Mouse (Mus musculus): ENCODE measurements around the gene Mta1. TPM values are rescaled to one million over a fixed set of nuclear protein-coding genes. Genes with fewer than 3 reads are reported as not detected.

The Mta1 gene
- 17.5 and 22.8 TPM in 2 replicates for polyA plus RNA-seq (2012; rRNA removed)

GRCm38 (mm10) chr12:113097749-113098281 is at the start of gene Mta1:
Mta1 (plus strand) TSS chr12:113098278.

GRCm38 (mm10) chr12:113074329-113075062 is 23.6 kb upstream of the Mta1 start, which contains the start of gene Tex22:
Tex22 (plus strand) TSS chr12:113074502.

GRCm38 (mm10) chr12:113139908-113140615 is 42.0 kb downstream of the Mta1 start, which contains the start of gene Crip2:
Crip2 (plus strand) TSS chr12:113140236.

GRCm38 (mm10) chr12:113146112-113147057 is 48.3 kb downstream of the Mta1 start, which contains the start of gene Crip1:
Crip1 (plus strand) TSS chr12:113146316.

GRCm38 (mm10) chr12:113155887-113156539 is 57.9 kb downstream of the Mta1 start, which contains the start of gene Tedc1:
Tedc1 (plus strand) TSS chr12:113156421.

GRCm38 (mm10) chr12:113185442-113186291 is 87.6 kb downstream of the Mta1 start, which contains the start of gene Tmem121:
Tmem121 (plus strand) TSS chr12:113185930.

Other genes starting within 250 kb of the Mta1 start
- gene Gpr132, start 230.1 kb upstream of the Mta1 start, polyA plus RNA-seq (2012; rRNA removed) = 0.79 and 0.83 TPM in 2 replicates
- gene Jag2, start 168.5 kb upstream of the Mta1 start, polyA plus RNA-seq (2012; rRNA removed) = 0.32 and 0.34 TPM in 2 replicates
- 11.8 and 13.7 TPM in 2 replicates for gene Nudt14, start 156.2 kb upstream of the Mta1 start, polyA plus RNA-seq (2012; rRNA removed)
- 4.4 and 4.6 TPM in 2 replicates for gene Btbd6, start 121.8 kb upstream of the Mta1 start, polyA plus RNA-seq (2012; rRNA removed)
- gene Brf1, start 97.6 kb upstream of the Mta1 start, polyA plus RNA-seq (2012; rRNA removed) = 28.6 and 36.3 TPM in 2 replicates
- 8.0 and 9.0 TPM in 2 replicates for gene Pacs2, start 83.8 kb upstream of the Mta1 start, polyA plus RNA-seq (2012; rRNA removed)
- gene Tex22, start 23.8 kb upstream of the Mta1 start, polyA plus RNA-seq (2012; rRNA removed) = not detected in 2 replicates
- 33.1 and 36.5 TPM in 2 replicates for gene Crip2, start 42.0 kb downstream of the Mta1 start, polyA plus RNA-seq (2012; rRNA removed)
- gene Crip1, start 48.0 kb downstream of the Mta1 start, polyA plus RNA-seq (2012; rRNA removed) = 137 and 207 TPM in 2 replicates
- 4.6 and 4.7 TPM in 2 replicates for gene Tedc1, start 58.1 kb downstream of the Mta1 start, polyA plus RNA-seq (2012; rRNA removed)
- gene Tmem121, start 87.7 kb downstream of the Mta1 start, polyA plus RNA-seq (2012; rRNA removed) = 0.51 and 0.70 TPM in 2 replicates